Mouse (Mus musculus) cortical plate, adult 2 months (tissue): Measurements from ENCODE around the gene Anks1. TPM values are rescaled to one million over a fixed set of nuclear protein-coding genes. Genes with fewer than 3 reads are reported as not detected.
A peak's percentile ranks its signal among the peaks of the same experiment; 100 is the strongest.

ENCODE experiments used
- H3K27ac ChIP-seq: fragments of 200-500 bp; 2 replicates; pipeline ENCODE4 v1.5.1; 2012; ENCODE audit warnings: low read length, control low read depth, inconsistent platforms; ENCODE audit not compliant: insufficient read depth
- H3K4me1 ChIP-seq: fragments of 200-500 bp; 2 replicates; pipeline ENCODE4 v1.6.1; 2011; ENCODE audit warnings: low read length; ENCODE audit not compliant: control insufficient read depth, insufficient read depth
- H3K4me3 ChIP-seq: fragments of 200-500 bp; 2 replicates; pipeline ENCODE4 v1.5.1; 2011; ENCODE audit warnings: mild to moderate bottlenecking, low read length, control low read depth; ENCODE audit not compliant: insufficient read depth
- CTCF ChIP-seq: fragments of 200-500 bp; IDR thresholded peaks from 2 replicates; pipeline ENCODE4 v1.5.1; 2011; ENCODE audit warnings: mild to moderate bottlenecking, control low read depth, low read length; ENCODE audit not compliant: insufficient read depth; ENCODE audit errors: extremely low read depth
- POLR2A ChIP-seq: fragments of 200-500 bp; IDR thresholded peaks from 2 replicates; pipeline ENCODE4 v1.6.1; 2011; ENCODE audit warnings: mild to moderate bottlenecking, low read length, control low read depth; ENCODE audit not compliant: insufficient read depth; ENCODE audit errors: extremely low read depth
- polyA plus RNA-seq: library from polyadenylated mRNA; depleted of rRNA; stranded (reverse); fragments of >200 nt; gene quantifications from 2 replicates; pipeline ENCODE4 v1.2.3, GENCODE M21; 2012

Anks1 gene
- polyA plus RNA-seq, 1 experiment, result 39.8 TPM

- H3K27ac ChIP-seq, result no peak overlapping the region
- TF ChIP-seq CTCF (no peak), POLR2A (no peak)
- H3K4me1 ChIP-seq, result no peaks in the 10 kb centered on the region
Measured at GRCm38 (mm10) chr17:28078028-28078427, 168.9 kb downstream of the Anks1 start.

GRCm38 (mm10) chr17:28079618-28080017, 170.5 kb downstream of the Anks1 start:
- Histone ChIP-seq H3K27ac (no peak overlapping the region), H3K4me1 (no peaks in the 10 kb centered on the region), H3K4me3 (peak overlapping the region; percentile 5; the same call in 1 of the 2 replicates)
- TF ChIP-seq CTCF, result peak; percentile 84
- no peak for TF ChIP-seq POLR2A

More at GRCm38 (mm10) chr17:28078028-28078427, 168.9 kb downstream of the Anks1 start:
- H3K4me3 ChIP-seq, result no peak overlapping the region

GRCm38 (mm10) chr17:28080045-28080816, 171.1 kb downstream of the Anks1 start, which contains the start of gene Tcp11:
TSS of gene Tcp11 (minus strand) at chr17:28080639.
- Histone ChIP-seq H3K4me1 (no peaks in the 10 kb centered on the region), H3K27ac (no peak within 1 kb of the TSS), H3K4me3 (peak within 1 kb of the TSS; percentile 5; the same call in 1 of the 2 replicates)
- TF ChIP-seq POLR2A, result no peak
- no peak for TF ChIP-seq CTCF

- H3K4me3 ChIP-seq, result no peak overlapping the region
- H3K27ac ChIP-seq, result no peak overlapping the region
- TF ChIP-seq CTCF (no peak), POLR2A (no peak)
- H3K4me1 ChIP-seq, result no peaks in the 10 kb centered on the region
Measured at GRCm38 (mm10) chr17:28080817-28081165, 171.7 kb downstream of the Anks1 start.

GRCm38 (mm10) chr17:28081385-28081784, 172.3 kb downstream of the Anks1 start:
- H3K27ac ChIP-seq, result no peak overlapping the region
- H3K4me1 ChIP-seq, result no peaks in the 10 kb centered on the region
- no peak overlapping the region for H3K4me3 ChIP-seq
- TF ChIP-seq POLR2A (no peak), CTCF (peak; percentile 50)

GRCm38 (mm10) chr17:28081856-28082255, 172.8 kb downstream of the Anks1 start:
- no peak for TF ChIP-seq CTCF
- TF ChIP-seq POLR2A, result no peak
- no peaks in the 10 kb centered on the region for H3K4me1 ChIP-seq
- no peak overlapping the region for H3K4me3 ChIP-seq
- no peak overlapping the region for H3K27ac ChIP-seq

- H3K4me1 ChIP-seq, result no peaks in the 10 kb centered on the region
- TF ChIP-seq CTCF (no peak), POLR2A (no peak)
- H3K4me3 ChIP-seq, result no peak overlapping the region
- H3K27ac ChIP-seq, result no peak overlapping the region
Measured at GRCm38 (mm10) chr17:28082863-28083262, 173.8 kb downstream of the Anks1 start.

GRCm38 (mm10) chr17:28084395-28084905, 175.3 kb downstream of the Anks1 start:
- Histone ChIP-seq H3K4me1 (no peaks in the 10 kb centered on the region), H3K27ac (no peak overlapping the region), H3K4me3 (no peak overlapping the region)
- no peak for TF ChIP-seq POLR2A
- TF ChIP-seq CTCF, result no peak

GRCm38 (mm10) chr17:28084964-28085363, 175.9 kb downstream of the Anks1 start:
- TF ChIP-seq POLR2A (no peak), CTCF (peak; percentile 80)
- no peak overlapping the region for H3K27ac ChIP-seq
- no peak overlapping the region for H3K4me3 ChIP-seq
- H3K4me1 ChIP-seq, result no peaks in the 10 kb centered on the region

GRCm38 (mm10) chr17:28087430-28087829, 178.3 kb downstream of the Anks1 start:
- no peak overlapping the region for H3K27ac ChIP-seq
- no peak overlapping the region for H3K4me3 ChIP-seq
- no peaks in the 10 kb centered on the region for H3K4me1 ChIP-seq
- TF ChIP-seq CTCF (no peak), POLR2A (no peak)
